Mouse (Mus musculus) kidney, postnatal 0 days (tissue): ENCODE results near the gene Fgfr2. TPM values are rescaled to one million over a fixed set of nuclear protein-coding genes. Genes with fewer than 3 reads are reported as not detected.
"Not testable (repeated sequence)": the region's sequence is repeated elsewhere in the genome, so short reads cannot be mapped to it uniquely, and the experiment has no call there.

ENCODE experiments used
- ATAC-seq: fragments of 200-750 bp; cut with Nextera tagmentation; replicated peaks from 2 replicates; pipeline ENCODE4 v1.8.0; 2017; ENCODE audit warnings: low read depth, moderate number of reproducible peaks, moderate TSS enrichment, moderate library complexity; ENCODE audit not compliant: low FRiP score
- DNase-seq: peaks from one replicate; pipeline ENCODE4 v3.0.0-alpha.2; 2016; ENCODE audit warnings: low spot score
- H3K27ac ChIP-seq: fragments of 300-500 bp; sonication (generic); 2 replicates; pipeline ENCODE4 v1.5.1; 2014; ENCODE audit warnings: mild to moderate bottlenecking
- H3K27me3 ChIP-seq: fragments of 300-500 bp; sonication (generic); 2 replicates; pipeline ENCODE4 v1.6.1; 2014; ENCODE audit warnings: low read length, mixed read lengths; ENCODE audit not compliant: insufficient read depth
- H3K36me3 ChIP-seq: fragments of 300-500 bp; sonication (generic); 2 replicates; pipeline ENCODE4 v1.6.1; 2014; ENCODE audit warnings: low read length, mixed read lengths; ENCODE audit not compliant: insufficient read depth
- H3K4me1 ChIP-seq: fragments of 300-500 bp; sonication (generic); replicated peaks from 2 replicates; pipeline ENCODE4 v1.6.1; 2014; ENCODE audit warnings: antibody characterized with exemption, low read length, mixed read lengths; ENCODE audit not compliant: insufficient read depth
- H3K4me2 ChIP-seq: fragments of 300-500 bp; sonication (generic); 2 replicates; pipeline ENCODE4 v1.6.1; 2014; ENCODE audit warnings: mild to moderate bottlenecking, low read length, moderate library complexity, mixed read lengths
- H3K4me3 ChIP-seq: fragments of 300-500 bp; sonication (generic); replicated peaks from 2 replicates; pipeline ENCODE4 v1.5.1; 2014; ENCODE audit warnings: low read depth, low read length
- H3K9ac ChIP-seq: fragments of 300-500 bp; sonication (generic); 2 replicates; pipeline ENCODE4 v1.6.1; 2014; ENCODE audit warnings: low read depth, low read length
- H3K9me3 ChIP-seq: fragments of 300-500 bp; sonication (generic); replicated peaks from 2 replicates; pipeline ENCODE4 v1.6.1; 2016; ENCODE audit warnings: low read length, inconsistent platforms, mixed read lengths
- CTCF ChIP-seq: IDR thresholded peaks from 2 replicates; pipeline ENCODE4 v1.5.1; 2016; ENCODE audit warnings: antibody characterized with exemption, low read depth, mild to moderate bottlenecking, moderate library complexity
- WGBS: fragments of 180-500 bp; shearing (Covaris S2); extraction: QIAGEN DNeasy Blood & Tissue Kit; methylation state at CpG from one replicate; pipeline ENCODE4 v1.1.7; 2014; 5-methylcytosine and 5-hydroxymethylcytosine counted together
- polyA plus RNA-seq: library from polyadenylated mRNA; unstranded; fragments of >200 nt; fragmentation: Nextera tagmentation; extraction: Ambion mirVana; gene quantifications from 2 replicates; pipeline ENCODE4 v1.2.1, GENCODE M21; 2015

The Fgfr2 gene
- polyA plus RNA-seq, 1 experiment from 2014 or later, result 79.8 TPM

- no peak overlapping the region for H3K4me3 ChIP-seq
- peak; percentile 18 for DNase-seq
Measured at GRCm38 (mm10) chr7:131075956-131076355, 2047.2 kb downstream of the Fgfr2 start.

GRCm38 (mm10) chr7:131074098-131074497 is 2049.1 kb downstream of the Fgfr2 start:
- H3K9me3 ChIP-seq, H3K4me2 ChIP-seq, H3K27me3 ChIP-seq, H3K4me1 ChIP-seq, H3K27ac ChIP-seq, H3K9ac ChIP-seq, ATAC-seq, H3K36me3 ChIP-seq, H3K4me3 ChIP-seq, DNase-seq: not testable (repeated sequence)
- WGBS, result 83% methylated on average over 6 of the region's 6 CpGs

More at GRCm38 (mm10) chr7:131075956-131076355, 2047.2 kb downstream of the Fgfr2 start:
- ATAC-seq, result no peak
- Histone ChIP-seq H3K36me3 (no peaks in the 10 kb centered on the region), H3K27me3 (no peaks in the 10 kb centered on the region), H3K27ac (no peak overlapping the region), H3K4me1 (no peaks in the 10 kb centered on the region), H3K9ac (no peak overlapping the region), H3K4me2 (no peak overlapping the region), H3K9me3 (no peaks in the 10 kb centered on the region)
- 3% methylated on average over 1 of the region's 1 CpGs for WGBS
- TF ChIP-seq CTCF, result peak; percentile 56

GRCm38 (mm10) chr7:131073476-131073875 is 2049.7 kb downstream of the Fgfr2 start:
- H3K9me3 ChIP-seq, H3K4me3 ChIP-seq, H3K4me2 ChIP-seq, H3K27ac ChIP-seq, H3K27me3 ChIP-seq, ATAC-seq, H3K4me1 ChIP-seq, H3K9ac ChIP-seq, H3K36me3 ChIP-seq, DNase-seq: not testable (repeated sequence)
- 92% methylated on average over 3 of the region's 3 CpGs for WGBS

GRCm38 (mm10) chr7:131068191-131068590 is 2055.0 kb downstream of the Fgfr2 start:
- WGBS, result 0% methylated on average over 1 of the region's 1 CpGs
- DNase-seq, H3K9ac ChIP-seq, H3K27me3 ChIP-seq, H3K4me3 ChIP-seq, H3K27ac ChIP-seq, H3K9me3 ChIP-seq, H3K36me3 ChIP-seq, H3K4me2 ChIP-seq, H3K4me1 ChIP-seq, ATAC-seq: not testable (repeated sequence)
- peak; percentile 48; the same call in 1 of the 2 replicates for TF ChIP-seq CTCF

GRCm38 (mm10) chr7:131062541-131062940 is 2060.6 kb downstream of the Fgfr2 start:
- no peak for ATAC-seq
- Histone ChIP-seq H3K4me2 (no peak overlapping the region), H3K4me1 (no peaks in the 10 kb centered on the region), H3K27ac (no peak overlapping the region), H3K27me3 (no peaks in the 10 kb centered on the region), H3K36me3 (no peaks in the 10 kb centered on the region), H3K9me3 (no peaks in the 10 kb centered on the region), H3K4me3 (no peak overlapping the region), H3K9ac (no peak overlapping the region)
- peak; percentile 38; the same call in 1 of the 2 replicates for TF ChIP-seq CTCF
- 83% methylated on average over 2 of the region's 2 CpGs for WGBS
- no peak for DNase-seq

- peak; percentile 51 for TF ChIP-seq CTCF
Measured at GRCm38 (mm10) chr7:131059808-131060207, 2063.3 kb downstream of the Fgfr2 start.

GRCm38 (mm10) chr7:131057918-131058317 is 2065.2 kb downstream of the Fgfr2 start:
- 84% methylated on average over 9 of the region's 9 CpGs for WGBS
- H3K27me3 ChIP-seq, H3K4me2 ChIP-seq, H3K9ac ChIP-seq, H3K27ac ChIP-seq, H3K4me1 ChIP-seq, ATAC-seq, DNase-seq, H3K36me3 ChIP-seq, H3K9me3 ChIP-seq, H3K4me3 ChIP-seq: not testable (repeated sequence)

More at GRCm38 (mm10) chr7:131059808-131060207, 2063.3 kb downstream of the Fgfr2 start:
- ATAC-seq, H3K9me3 ChIP-seq, H3K27ac ChIP-seq, H3K4me2 ChIP-seq, H3K27me3 ChIP-seq, H3K4me1 ChIP-seq, H3K36me3 ChIP-seq, H3K9ac ChIP-seq, H3K4me3 ChIP-seq: not testable (repeated sequence)
- peak; percentile 6 for DNase-seq
- 70% methylated on average over 2 of the region's 2 CpGs for WGBS
